Mouse (Mus musculus) CH12.LX (cell line): ENCODE results near the gene Polk. TPM values are rescaled to one million over a fixed set of nuclear protein-coding genes. Genes with fewer than 3 reads are reported as not detected.

Experiments
- DNase-seq: peaks from one replicate; pipeline ENCODE4 v3.0.0-alpha.2; 2013; ENCODE audit errors: extremely low read depth
- H3K27ac ChIP-seq: 2 replicates; pipeline ENCODE4 v1.5.1; 2012; ENCODE audit warnings: low read depth, mild to moderate bottlenecking, control low read depth, moderate library complexity; ENCODE audit not compliant: insufficient read depth
- H3K27me3 ChIP-seq: replicated peaks from 2 replicates; pipeline ENCODE3; 2012; ENCODE audit warnings: inconsistent platforms
- H3K36me3 ChIP-seq, 2 experiments: replicated peaks in 1 of 2; 2 replicates each; pipeline versions ENCODE3 to v1.6.1; 2012; ENCODE audit warnings: inconsistent platforms in 1 of 2, low read length in 1 of 2, mild to moderate bottlenecking in 1 of 2, mixed read lengths in 1 of 2, moderate library complexity in 1 of 2; ENCODE audit not compliant: control insufficient read depth in 1 of 2, insufficient read depth in 1 of 2
- H3K4me1 ChIP-seq, 2 experiments: 2 replicates each; pipeline ENCODE4 v1.6.1; 2012; ENCODE audit warnings: inconsistent platforms in 1 of 2, moderate library complexity in 1 of 2; ENCODE audit not compliant: insufficient read depth in 2 of 2, control insufficient read depth in 1 of 2
- H3K4me2 ChIP-seq: 2 replicates; pipeline ENCODE4 v1.6.1; 2012; ENCODE audit warnings: low read depth, mild to moderate bottlenecking, control low read depth; ENCODE audit not compliant: poor library complexity, insufficient read depth, severe bottlenecking
- H3K4me3 ChIP-seq, 3 experiments: fragments of 150-350 bp in 1 of 3; sonication (generic) in 1 of 3; replicated peaks in 1 of 3; 2 replicates each; pipeline versions ENCODE3 to v1.5.1; 2011 to 2012; ENCODE audit warnings: low read depth in 2 of 3, low read length in 2 of 3, mild to moderate bottlenecking in 2 of 3, moderate library complexity in 2 of 3, control low read depth in 1 of 3, improper control_type of control experiment in 1 of 3, inconsistent platforms in 1 of 3, mixed read lengths in 1 of 3; ENCODE audit not compliant: poor library complexity in 1 of 3
- H3K79me2 ChIP-seq: replicated peaks from 2 replicates; pipeline ENCODE4 v1.6.1; 2012; ENCODE audit warnings: mild to moderate bottlenecking, moderate library complexity; ENCODE audit not compliant: control insufficient read depth, poor library complexity, insufficient read depth, severe bottlenecking; ENCODE audit errors: extremely low read depth
- H3K9ac ChIP-seq: 2 replicates; pipeline ENCODE4 v1.6.1; 2012; ENCODE audit warnings: low read depth, mild to moderate bottlenecking, control low read depth, moderate library complexity; ENCODE audit not compliant: insufficient read depth
- H3K9me3 ChIP-seq: replicated peaks from 2 replicates; pipeline ENCODE3; 2012; ENCODE audit warnings: low read length, inconsistent platforms, mixed read lengths
- BHLHE40 ChIP-seq: IDR thresholded peaks from 2 replicates; pipeline ENCODE4 v1.6.1; 2011; ENCODE audit warnings: mild to moderate bottlenecking, low read depth, low read length, improper control_type of control experiment
- ELF1 ChIP-seq: IDR thresholded peaks from 2 replicates; pipeline ENCODE4 v1.6.1; 2014; ENCODE audit warnings: low read depth, mild to moderate bottlenecking, inconsistent platforms, low read length, improper control_type of control experiment
- EP300 ChIP-seq: IDR thresholded peaks from 2 replicates; pipeline ENCODE4 v1.6.1; 2011; ENCODE audit warnings: low read length, improper control_type of control experiment
- IRF4 ChIP-seq: IDR thresholded peaks from 2 replicates; pipeline ENCODE4 v1.6.1; 2014; ENCODE audit warnings: low read depth, mild to moderate bottlenecking, inconsistent platforms, low read length, improper control_type of control experiment
- JUN ChIP-seq: IDR thresholded peaks from 2 replicates; pipeline ENCODE4 v1.6.1; 2011; ENCODE audit warnings: low read depth, mild to moderate bottlenecking, low read length, improper control_type of control experiment, moderate library complexity; ENCODE audit not compliant: insufficient read depth
- MAX ChIP-seq: IDR thresholded peaks from 2 replicates; pipeline ENCODE4 v1.6.1; 2011; ENCODE audit warnings: low read length, improper control_type of control experiment
- MEF2A ChIP-seq: IDR thresholded peaks from 2 replicates; pipeline ENCODE4 v1.6.1; 2014; ENCODE audit warnings: low read depth, mild to moderate bottlenecking, inconsistent platforms, low read length, improper control_type of control experiment, borderline replicate concordance
- RAD21 ChIP-seq: IDR thresholded peaks from 2 replicates; pipeline ENCODE4 v1.6.1; 2011; ENCODE audit warnings: low read depth, mild to moderate bottlenecking, low read length, improper control_type of control experiment, moderate library complexity
- RCOR1 ChIP-seq: conservative IDR thresholded peaks from 2 replicates; pipeline ENCODE4 v1.6.1; 2012; ENCODE audit warnings: low read depth, mild to moderate bottlenecking, inconsistent platforms, low read length, improper control_type of control experiment
- SIN3A ChIP-seq: IDR thresholded peaks from 2 replicates; pipeline ENCODE4 v1.6.1; 2012; ENCODE audit warnings: low read length, improper control_type of control experiment, inconsistent platforms
- TBP ChIP-seq: conservative IDR thresholded peaks from 2 replicates; pipeline ENCODE4 v1.6.1; 2011; ENCODE audit warnings: low read depth, low read length, improper control_type of control experiment
- UBTF ChIP-seq: IDR thresholded peaks from 2 replicates; pipeline ENCODE4 v1.6.1; 2012; ENCODE audit warnings: low read depth, mild to moderate bottlenecking, inconsistent platforms, low read length, improper control_type of control experiment, moderate library complexity
- dilution Hi-C: fragments of 300-500 bp; cut with MboI; formaldehyde crosslinking; loops from 2 replicates; pipeline ENCODE4 v1.14.3; 2020; ENCODE audit warnings: low sequenced_read_pairs; ENCODE audit not compliant: extremely low pct_unique_long_range_greater_than_20kb, extremely low pct_ligation_motif_present
- in situ Hi-C: fragments of 300-500 bp; cut with MboI; formaldehyde crosslinking; loops from 3 replicates; pipeline ENCODE4 v1.14.3; 2019; ENCODE audit warnings: low sequenced_read_pairs, low pct_ligation_motif_present, low pct_unique_long_range_greater_than_20kb, mixed read lengths
- polyA plus RNA-seq: library from polyadenylated mRNA; unstranded; fragments of >175 nt; gene quantifications from 2 replicates; pipeline ENCODE4 v1.2.1, GENCODE M21; 2012; ENCODE audit warnings: low read depth; ENCODE audit not compliant: insufficient read length
- total RNA-seq, 2 experiments: library from RNA; depleted of rRNA; stranded (reverse); fragments of 300-350 nt in 1 of 2; fragments of >200 nt in 1 of 2; gene quantifications; 2 replicates each; pipeline ENCODE4 v1.2.3; 2012 to 2014

Gene Polk
- total and polyA plus RNA-seq, 3 experiments: 10.4 to 12.9 (median 10.5) TPM

GRCm38 (mm10) chr13:96542901-96543891 lies 817 bp upstream of the Polk start:
- in situ Hi-C loops (no loop called here), dilution Hi-C loops (no loop called here)
- peak; percentile 63; the same call in 1 of the 2 replicates for TF ChIP-seq UBTF
- no peak for TF ChIP-seq RCOR1
- TF ChIP-seq JUN: no peak
- Histone ChIP-seq H3K9ac (peak overlapping the region; percentile 88), H3K79me2 (peaks cover 34% of the 10 kb centered on the region), H3K4me2 (peak overlapping the region; percentile 62), H3K27ac (peak overlapping the region; percentile 72), H3K27me3 (no peaks in the 10 kb centered on the region), H3K4me3 (peak overlapping the region; percentile 82 to 95 (median 93)), H3K4me1 (0 out of 4 replicates have a peak, but pooled peaks cover 0 to 3% of the 10 kb centered on the region in 2 experiments), H3K36me3 (peaks cover 0 to 3% of the 10 kb centered on the region in 2 experiments), H3K9me3 (no peaks in the 10 kb centered on the region)
- DNase-seq: peak; percentile 19

GRCm38 (mm10) chr13:96541381-96541780 lies 998 bp downstream of the Polk start:
- Histone ChIP-seq H3K4me3 (peak overlapping the region; percentile 58 to 95 (median 95)), H3K4me2 (peak overlapping the region; percentile 84; the same call in 1 of the 2 replicates), H3K27me3 (no peaks in the 10 kb centered on the region), H3K36me3 (peaks cover 0 to 3% of the 10 kb centered on the region in 2 experiments), H3K9ac (peak overlapping the region; percentile 86), H3K27ac (no peak overlapping the region), H3K9me3 (no peaks in the 10 kb centered on the region), H3K79me2 (peaks cover 30% of the 10 kb centered on the region), H3K4me1 (0 out of 4 replicates have a peak, but pooled peaks cover 0 to 3% of the 10 kb centered on the region in 2 experiments)
- dilution Hi-C loops (no loop called here), in situ Hi-C loops (no loop called here)
- peak; percentile 15 for DNase-seq
- peak; percentile 60 for TF ChIP-seq ELF1
- no peak for TF ChIP-seq MAX
- TF ChIP-seq EP300: 0 out of 2 replicates have a peak, but pooled peaks have one; percentile 11

GRCm38 (mm10) chr13:96538103-96538502 lies 4.3 kb downstream of the Polk start:
- H3K9me3 ChIP-seq: no peaks in the 10 kb centered on the region
- peaks cover 4 to 12% of the 10 kb centered on the region in 2 experiments; a peak in 3 of 4 replicates for H3K4me1 ChIP-seq
- DNase-seq: no peak
- no peaks in the 10 kb centered on the region for H3K27me3 ChIP-seq
- no peak overlapping the region for H3K4me3 ChIP-seq
- no peak overlapping the region for H3K9ac ChIP-seq
- H3K36me3 ChIP-seq: peaks cover 0 to 4% of the 10 kb centered on the region in 2 experiments
- no peak overlapping the region for H3K4me2 ChIP-seq
- TF ChIP-seq TBP (no peak), RAD21 (no peak), SIN3A (no peak), MEF2A (no peak), IRF4 (no peak), BHLHE40 (no peak)
- dilution Hi-C loops (no loop called here), in situ Hi-C loops (no loop called here)
- peaks cover 28% of the 10 kb centered on the region for H3K79me2 ChIP-seq
- H3K27ac ChIP-seq: no peak overlapping the region
